Mouse (Mus musculus): ENCODE results near the gene Edn2. TPM values are rescaled to one million over a fixed set of nuclear protein-coding genes. Genes with fewer than 3 reads are reported as not detected.
A peak's percentile ranks its signal among the peaks of the same experiment; 100 is the strongest.

Gene Edn2
- polyA plus RNA-seq, 1 experiment from 2014 or later, result 3.0 TPM

DNA sequence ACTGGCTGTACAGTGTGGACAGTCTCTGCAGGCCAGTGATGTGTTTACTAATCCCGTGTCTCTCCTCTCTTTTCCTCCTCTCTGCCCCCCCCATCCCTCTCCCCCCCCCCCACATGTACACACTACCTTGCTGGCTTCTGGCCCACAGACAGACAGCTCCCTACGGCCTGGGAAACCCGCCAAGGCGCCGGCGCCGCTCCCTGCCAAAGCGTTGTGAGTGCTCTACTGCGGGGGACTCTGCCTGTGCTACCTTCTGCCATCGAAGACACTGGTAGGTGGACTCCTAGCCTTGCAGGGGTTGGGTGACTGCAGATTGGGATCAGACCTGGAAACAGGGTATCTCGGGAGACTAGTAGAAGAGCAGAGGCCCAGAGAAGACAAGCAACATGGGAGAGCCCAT lies 2.2 kb downstream of the Edn2 start:
- DNase-seq (ENCODE audit: low spot score) (peak; percentile 80), ATAC-seq (ENCODE audit: low read depth) (peak; percentile 28; the same call in 1 of the 2 replicates)
- peak overlapping the region; percentile 61; the same call in 1 of the 2 replicates for H3K27ac ChIP-seq (replicated peaks; ENCODE audit: low read depth, low read length)
- no peaks in the 10 kb centered on the region for H3K36me3 ChIP-seq (ENCODE audit: control insufficient read depth, insufficient read depth, low read length)
- H3K9ac ChIP-seq (ENCODE audit: low read depth, low read length), result no peak overlapping the region
- no peaks in the 10 kb centered on the region for H3K9me3 ChIP-seq (ENCODE audit: control insufficient read depth, low read length)
- H3K4me3 ChIP-seq (ENCODE audit: low read depth, low read length), result no peak overlapping the region
- H3K27me3 ChIP-seq (replicated peaks; ENCODE audit: control insufficient read depth, insufficient read depth, low read length), result no peaks in the 10 kb centered on the region
- WGBS, result 38% methylated on average over 11 of the region's 11 CpGs
- H3K4me1 ChIP-seq (ENCODE audit: control insufficient read depth, insufficient read depth, low read length), result peaks cover 27% of the 10 kb centered on the region
- H3K4me2 ChIP-seq (ENCODE audit: low read depth, low read length), result peak overlapping the region; percentile 44

DNA sequence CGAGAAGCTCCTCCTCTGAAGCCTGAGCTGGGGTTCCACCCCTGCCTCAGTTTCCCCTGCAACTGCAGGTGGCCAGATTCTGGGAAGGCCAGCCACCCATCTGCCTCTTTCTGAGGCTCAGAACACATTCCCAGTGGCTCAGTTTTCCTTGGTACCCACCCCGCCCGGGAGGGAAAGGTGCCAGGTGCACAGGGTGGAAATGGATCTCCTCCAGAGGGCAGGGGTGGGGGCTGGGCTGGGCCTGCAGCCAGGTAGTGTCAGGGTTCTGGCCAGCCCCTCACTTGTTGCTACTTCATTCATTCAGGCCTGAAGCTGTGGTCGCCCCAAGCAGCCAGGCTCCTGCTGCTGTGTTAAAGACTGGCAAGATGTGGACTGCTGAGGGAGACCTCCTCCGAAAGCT lies 3.3 kb downstream of the Edn2 start:
- ATAC-seq (ENCODE audit: low read depth) (no peak; the same call in 1 of the 2 replicates), DNase-seq (ENCODE audit: low spot score) (no peak)
- no peaks in the 10 kb centered on the region for H3K36me3 ChIP-seq (ENCODE audit: control insufficient read depth, insufficient read depth, low read length)
- no peaks in the 10 kb centered on the region for H3K27me3 ChIP-seq (replicated peaks; ENCODE audit: control insufficient read depth, insufficient read depth, low read length)
- H3K27ac ChIP-seq (replicated peaks; ENCODE audit: low read depth, low read length), result no peak overlapping the region
- no peak overlapping the region for H3K4me3 ChIP-seq (ENCODE audit: low read depth, low read length)
- H3K4me1 ChIP-seq (ENCODE audit: control insufficient read depth, insufficient read depth, low read length), result peaks cover 27% of the 10 kb centered on the region
- H3K9me3 ChIP-seq (ENCODE audit: control insufficient read depth, low read length), result no peaks in the 10 kb centered on the region
- WGBS, result 68% methylated on average over 5 of the region's 5 CpGs
- H3K9ac ChIP-seq (ENCODE audit: low read depth, low read length), result no peak overlapping the region
- H3K4me2 ChIP-seq (ENCODE audit: low read depth, low read length), result no peak overlapping the region

DNA sequence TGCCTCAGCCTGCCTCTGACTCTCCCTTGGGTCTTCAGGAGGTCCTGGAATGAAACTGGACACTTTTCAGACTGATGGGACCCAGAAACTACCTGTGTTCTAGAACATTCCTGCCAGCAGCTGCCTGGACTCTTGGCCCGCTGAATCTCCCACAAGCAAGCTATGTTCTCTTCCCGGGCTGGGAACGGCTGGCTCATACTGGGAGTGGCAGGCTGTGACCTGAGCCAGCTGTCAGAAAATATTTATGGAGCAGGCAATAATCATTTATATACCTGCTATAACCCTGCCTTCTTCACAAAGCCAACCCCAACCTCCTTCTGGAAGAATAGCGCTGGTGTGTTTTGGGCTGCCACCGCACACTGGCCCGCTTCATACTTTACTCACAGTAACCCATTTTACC lies 6.8 kb downstream of the Edn2 start:
- ATAC-seq (ENCODE audit: low read depth), result no peak
- H3K36me3 ChIP-seq (ENCODE audit: control insufficient read depth, insufficient read depth, low read length), result no peaks in the 10 kb centered on the region
- WGBS, result 85% methylated on average over 6 of the region's 6 CpGs
- no peak overlapping the region for H3K4me2 ChIP-seq (ENCODE audit: low read depth, low read length)
- H3K27ac ChIP-seq (replicated peaks; ENCODE audit: low read depth, low read length), result no peak overlapping the region
- peaks cover 23% of the 10 kb centered on the region for H3K4me1 ChIP-seq (ENCODE audit: control insufficient read depth, insufficient read depth, low read length)
- no peaks in the 10 kb centered on the region for H3K27me3 ChIP-seq (replicated peaks; ENCODE audit: control insufficient read depth, insufficient read depth, low read length)
- H3K4me3 ChIP-seq (ENCODE audit: low read depth, low read length), result no peak overlapping the region
- no peak overlapping the region for H3K9ac ChIP-seq (ENCODE audit: low read depth, low read length)
- H3K9me3 ChIP-seq (ENCODE audit: control insufficient read depth, low read length), result no peaks in the 10 kb centered on the region
- DNase-seq (ENCODE audit: low spot score), result no peak

DNA sequence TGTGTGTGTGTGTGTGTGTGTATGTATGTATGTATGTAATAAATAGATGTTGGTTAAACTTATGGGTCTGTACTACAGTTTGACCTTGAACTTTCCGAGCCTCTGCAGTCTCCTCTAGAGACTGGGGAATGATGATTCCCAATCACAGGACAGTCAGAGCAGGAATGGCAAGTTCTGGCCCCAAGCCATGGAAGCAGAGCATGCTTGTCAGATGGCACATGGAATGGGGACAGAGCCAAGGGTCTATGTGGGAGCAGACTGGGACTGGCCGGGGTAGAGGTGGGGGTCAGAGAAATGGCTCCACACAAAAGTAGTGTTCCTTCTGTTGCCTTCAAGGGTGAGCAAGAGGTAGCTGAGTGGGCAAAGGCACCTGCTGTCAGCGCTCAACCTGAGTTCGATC lies 7.3 kb downstream of the Edn2 start:
- DNase-seq (ENCODE audit: low spot score) (no peak), ATAC-seq (ENCODE audit: low read depth) (no peak)
- no peaks in the 10 kb centered on the region for H3K9me3 ChIP-seq (ENCODE audit: control insufficient read depth, low read length)
- no peaks in the 10 kb centered on the region for H3K27me3 ChIP-seq (replicated peaks; ENCODE audit: control insufficient read depth, insufficient read depth, low read length)
- no peak overlapping the region for H3K4me3 ChIP-seq (ENCODE audit: low read depth, low read length)
- H3K36me3 ChIP-seq (ENCODE audit: control insufficient read depth, insufficient read depth, low read length), result no peaks in the 10 kb centered on the region
- peaks cover 21% of the 10 kb centered on the region for H3K4me1 ChIP-seq (ENCODE audit: control insufficient read depth, insufficient read depth, low read length)
- H3K27ac ChIP-seq (replicated peaks; ENCODE audit: low read depth, low read length), result no peak overlapping the region
- H3K4me2 ChIP-seq (ENCODE audit: low read depth, low read length), result no peak overlapping the region
- H3K9ac ChIP-seq (ENCODE audit: low read depth, low read length), result no peak overlapping the region
- WGBS, result 93% methylated on average over 4 of the region's 4 CpGs

DNA sequence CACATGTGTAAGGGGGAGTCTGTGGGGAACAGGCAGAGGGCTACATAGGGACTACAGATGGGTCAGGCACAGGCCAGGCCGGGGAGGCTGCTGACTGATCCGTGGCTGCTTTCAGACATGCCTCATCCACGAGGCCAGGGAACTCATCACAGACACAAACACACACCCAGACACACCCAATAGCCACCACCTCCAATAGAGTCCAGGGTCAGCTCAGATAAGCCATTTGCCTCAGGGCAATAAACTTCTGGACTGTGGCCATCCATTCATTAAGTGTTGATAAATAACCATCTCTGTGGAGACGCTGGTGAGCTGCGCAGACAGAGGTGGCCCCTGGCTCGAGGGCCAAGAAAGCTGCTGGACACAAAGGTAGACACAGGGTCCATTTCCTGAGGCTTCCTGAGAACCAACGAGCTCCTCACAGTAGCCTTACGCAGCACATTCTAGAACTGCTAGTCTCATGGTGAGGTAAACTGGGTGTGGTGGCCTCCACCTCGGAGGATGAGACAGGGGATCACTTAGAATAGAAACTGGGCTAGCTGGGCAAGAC lies 9.5 kb downstream of the Edn2 start:
- no peaks in the 10 kb centered on the region for H3K36me3 ChIP-seq (ENCODE audit: control insufficient read depth, insufficient read depth, low read length)
- peaks cover 10% of the 10 kb centered on the region for H3K4me1 ChIP-seq (ENCODE audit: control insufficient read depth, insufficient read depth, low read length)
- no peaks in the 10 kb centered on the region for H3K27me3 ChIP-seq (replicated peaks; ENCODE audit: control insufficient read depth, insufficient read depth, low read length)
- no peak overlapping the region for H3K4me2 ChIP-seq (ENCODE audit: low read depth, low read length)
- ATAC-seq (ENCODE audit: low read depth) (no peak), DNase-seq (ENCODE audit: low spot score) (no peak)
- no peaks in the 10 kb centered on the region for H3K9me3 ChIP-seq (ENCODE audit: control insufficient read depth, low read length)
- no peak overlapping the region for H3K27ac ChIP-seq (replicated peaks; ENCODE audit: low read depth, low read length)
- H3K4me3 ChIP-seq (ENCODE audit: low read depth, low read length), result no peak overlapping the region
- WGBS, result 56% methylated on average over 9 of the region's 9 CpGs
- H3K9ac ChIP-seq (ENCODE audit: low read depth, low read length), result no peak overlapping the region

DNA sequence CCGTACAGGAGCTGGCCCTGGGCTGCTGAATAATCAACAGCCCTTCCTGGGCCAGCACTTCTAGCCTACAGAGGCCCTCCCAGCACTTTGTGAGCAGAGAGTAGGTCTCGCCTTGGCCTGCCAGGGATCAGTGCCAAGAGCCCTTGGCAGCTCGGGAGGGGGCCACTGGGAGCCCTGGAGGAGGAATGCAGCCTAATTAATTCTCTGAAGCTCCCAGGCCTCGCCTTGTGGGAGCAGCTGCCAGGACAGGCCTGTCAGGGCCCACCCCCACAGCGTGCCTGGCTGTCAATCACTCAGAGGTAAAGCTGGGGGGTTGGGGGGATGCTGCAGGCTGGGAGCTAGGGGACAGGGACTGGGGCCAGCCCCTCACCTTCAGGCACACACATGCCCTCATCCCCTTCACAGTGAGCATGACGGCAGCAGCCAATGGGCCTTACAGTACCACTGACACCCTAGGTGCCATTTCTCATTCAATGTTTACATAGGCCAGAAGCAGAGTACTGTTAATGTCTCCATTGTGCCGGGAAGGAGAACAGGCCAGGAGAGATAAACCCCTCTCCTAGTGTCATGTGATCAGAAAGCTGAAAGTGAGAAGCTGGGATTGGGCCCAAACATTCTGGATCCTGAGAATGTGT lies 11.2 kb downstream of the Edn2 start:
- H3K27me3 ChIP-seq (replicated peaks; ENCODE audit: control insufficient read depth, insufficient read depth, low read length), result no peaks in the 10 kb centered on the region
- H3K4me1 ChIP-seq (ENCODE audit: control insufficient read depth, insufficient read depth, low read length), result peaks cover 10% of the 10 kb centered on the region
- no peak overlapping the region for H3K4me2 ChIP-seq (ENCODE audit: low read depth, low read length)
- no peaks in the 10 kb centered on the region for H3K9me3 ChIP-seq (ENCODE audit: control insufficient read depth, low read length)
- ATAC-seq (ENCODE audit: low read depth) (peak; percentile 87), DNase-seq (ENCODE audit: low spot score) (peak; percentile 88)
- no peak overlapping the region for H3K9ac ChIP-seq (ENCODE audit: low read depth, low read length)
- WGBS, result 16% methylated on average over 6 of the region's 7 CpGs
- H3K27ac ChIP-seq (replicated peaks; ENCODE audit: low read depth, low read length), result 0 out of 2 replicates have a peak overlapping the region, but pooled peaks have one; percentile 39
- H3K36me3 ChIP-seq (ENCODE audit: control insufficient read depth, insufficient read depth, low read length), result no peaks in the 10 kb centered on the region
- H3K4me3 ChIP-seq (ENCODE audit: low read depth, low read length), result no peak overlapping the region

DNA sequence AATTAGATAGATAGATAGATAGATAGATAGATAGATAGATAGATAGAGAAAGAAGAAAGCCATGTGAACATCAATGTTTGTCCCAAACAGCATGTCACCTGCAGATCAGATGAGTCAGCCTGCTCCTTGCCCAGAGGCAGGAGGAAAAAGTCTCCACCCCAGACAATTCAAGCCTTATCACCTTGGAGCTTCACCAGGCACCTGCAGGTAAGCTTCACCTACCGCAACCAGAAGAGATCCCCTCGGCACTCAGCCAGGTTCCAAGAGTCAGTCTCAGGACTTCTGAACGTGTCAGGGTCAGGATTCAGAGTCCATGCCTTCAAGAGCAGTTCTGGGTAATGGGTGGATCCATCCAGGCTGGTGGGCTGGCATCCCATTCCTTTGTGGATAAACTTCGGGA lies 18.1 kb downstream of the Edn2 start:
- no peak for DNase-seq (ENCODE audit: low spot score)
- 76% methylated on average over 4 of the region's 4 CpGs for WGBS
- no peaks in the 10 kb centered on the region for H3K4me1 ChIP-seq (ENCODE audit: control insufficient read depth, insufficient read depth, low read length)
- no peak overlapping the region for H3K9ac ChIP-seq (ENCODE audit: low read depth, low read length)
- no peaks in the 10 kb centered on the region for H3K36me3 ChIP-seq (ENCODE audit: control insufficient read depth, insufficient read depth, low read length)
- no peak for ATAC-seq (ENCODE audit: low read depth)
- no peak overlapping the region for H3K4me2 ChIP-seq (ENCODE audit: low read depth, low read length)
- H3K27ac ChIP-seq (replicated peaks; ENCODE audit: low read depth, low read length), result no peak overlapping the region
- H3K4me3 ChIP-seq (ENCODE audit: low read depth, low read length), result no peak overlapping the region
- no peaks in the 10 kb centered on the region for H3K27me3 ChIP-seq (replicated peaks; ENCODE audit: control insufficient read depth, insufficient read depth, low read length)
- H3K9me3 ChIP-seq (ENCODE audit: control insufficient read depth, low read length), result no peaks in the 10 kb centered on the region

DNA sequence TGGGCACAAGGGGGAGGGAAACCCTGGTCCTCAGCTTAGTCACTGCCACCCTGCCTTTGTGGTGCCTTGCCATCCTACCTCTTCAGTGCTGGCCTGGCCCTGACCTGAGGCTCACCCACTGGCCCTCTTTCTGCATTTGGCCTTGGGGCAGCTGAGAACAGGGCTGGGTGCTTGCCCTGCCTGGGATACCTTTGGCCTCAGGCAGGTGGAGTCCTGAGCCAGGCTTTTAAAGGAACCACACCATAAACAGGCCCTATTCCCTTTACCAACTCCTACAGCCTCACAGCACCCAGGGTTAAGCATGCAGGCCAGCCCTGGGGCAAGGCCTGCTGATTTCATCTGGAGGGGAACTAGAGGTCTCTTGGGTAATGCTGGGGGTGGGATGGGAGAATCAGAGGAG lies 19.5 kb downstream of the Edn2 start:
- Histone ChIP-seq H3K4me1 (ENCODE audit: control insufficient read depth, insufficient read depth, low read length) (no peaks in the 10 kb centered on the region), H3K36me3 (ENCODE audit: control insufficient read depth, insufficient read depth, low read length) (no peaks in the 10 kb centered on the region), H3K27me3 (replicated peaks; ENCODE audit: control insufficient read depth, insufficient read depth, low read length) (no peaks in the 10 kb centered on the region), H3K9me3 (ENCODE audit: control insufficient read depth, low read length) (no peaks in the 10 kb centered on the region), H3K27ac (replicated peaks; ENCODE audit: low read depth, low read length) (no peak overlapping the region), H3K9ac (ENCODE audit: low read depth, low read length) (no peak overlapping the region), H3K4me3 (ENCODE audit: low read depth, low read length) (no peak overlapping the region), H3K4me2 (ENCODE audit: low read depth, low read length) (no peak overlapping the region)
- ATAC-seq (ENCODE audit: low read depth), result no peak
- no peak for DNase-seq (ENCODE audit: low spot score)

DNA sequence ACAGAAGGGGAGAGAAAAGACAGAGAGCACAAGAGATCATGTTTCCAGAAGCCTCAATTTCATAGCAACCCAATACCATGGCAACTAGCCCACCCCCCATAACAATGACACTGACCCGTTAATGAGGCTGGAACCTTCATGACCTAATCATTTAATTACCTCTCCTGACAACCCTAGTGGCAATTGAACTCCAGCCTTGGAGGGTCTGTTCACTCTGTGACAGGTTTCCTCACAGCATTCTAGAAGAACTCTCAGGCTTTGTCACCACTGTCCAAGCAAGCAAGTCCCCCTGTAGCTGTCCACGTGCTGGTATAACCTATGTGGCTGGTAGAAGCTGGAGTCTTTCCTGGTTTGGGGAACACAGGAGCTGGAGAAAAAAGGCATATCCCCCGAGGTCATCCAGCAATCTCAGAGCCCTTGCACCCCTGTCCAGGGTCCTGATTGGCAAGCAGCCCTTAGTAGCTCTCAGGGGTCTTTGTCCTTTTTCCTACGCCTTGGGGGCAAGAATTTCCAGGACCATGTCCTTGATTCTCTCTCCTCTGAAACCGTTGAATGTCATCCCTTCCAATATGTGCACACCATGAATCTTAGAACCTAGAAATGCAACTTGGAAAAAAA lies 23.5 kb downstream of the Edn2 start:
- Histone ChIP-seq H3K27ac (replicated peaks; ENCODE audit: low read depth, low read length) (no peak overlapping the region), H3K27me3 (replicated peaks; ENCODE audit: control insufficient read depth, insufficient read depth, low read length) (no peaks in the 10 kb centered on the region), H3K4me2 (ENCODE audit: low read depth, low read length) (no peak overlapping the region), H3K36me3 (ENCODE audit: control insufficient read depth, insufficient read depth, low read length) (no peaks in the 10 kb centered on the region), H3K4me3 (ENCODE audit: low read depth, low read length) (no peak overlapping the region), H3K9ac (ENCODE audit: low read depth, low read length) (no peak overlapping the region), H3K4me1 (ENCODE audit: control insufficient read depth, insufficient read depth, low read length) (no peaks in the 10 kb centered on the region), H3K9me3 (ENCODE audit: control insufficient read depth, low read length) (no peaks in the 10 kb centered on the region)
- 29% methylated on average over 5 of the region's 5 CpGs for WGBS
- no peak for DNase-seq (ENCODE audit: low spot score)
- ATAC-seq (ENCODE audit: low read depth), result no peak
